Mouse (Mus musculus): ENCODE data around the gene Gpr83.

GRCm38 (mm10) chr9:14870377-14870776 lies 10.4 kb downstream of the Gpr83 start:
- TF ChIP-seq POLR2A (IDR thresholded peaks at IDR 0.05; ENCODE audit: low read depth, low read length) (no peak), CTCF (IDR thresholded peaks at IDR 0.05; ENCODE audit: extremely low read depth, insufficient read length, insufficient replicate concordance, low read depth, low read length) (no peak)

All from small intestine, adult 2 months (tissue).